Comparison of ENCODE assay signal across 8 mouse cellular contexts in genomic region chr19:46524152-46524544, GRCm38 (mm10). TPM values are rescaled to one million over a fixed set of nuclear protein-coding genes. Genes with fewer than 3 reads are reported as not detected.
A peak's percentile ranks its signal among the peaks of the same experiment; 100 is the strongest.
DNase-seq lines count a peak whose midpoint lies in the region; ATAC-seq and TF ChIP-seq lines count a peak whose summit lies in the region.

No protein-coding gene starts in this region.

- H3K4me3 ChIP-seq in kidney, embryonic 16.5 days (ENCODE audit: low read length) = peak overlapping the region; percentile 24
- H3K4me3 ChIP-seq in embryonic facial prominence, embryonic 12.5 days = peak overlapping the region; percentile 23
- peak overlapping the region; percentile 7; the same call in 1 of the 2 replicates for H3K4me3 ChIP-seq in hindbrain, postnatal 0 days (ENCODE audit: low read length)
- no peak overlapping the region for H3K4me3 ChIP-seq in midbrain, embryonic 16.5 days (ENCODE audit: low read depth, low read length)

- H3K27me3 ChIP-seq in kidney, embryonic 16.5 days (ENCODE audit: insufficient read depth, low read length) = no peaks in the 10 kb centered on the region
- H3K27me3 ChIP-seq in embryonic facial prominence, embryonic 12.5 days = no peaks in the 10 kb centered on the region
- H3K27me3 ChIP-seq in hindbrain, postnatal 0 days (ENCODE audit: insufficient read depth, low read length) = no peaks in the 10 kb centered on the region
- H3K27me3 ChIP-seq in midbrain, embryonic 16.5 days (ENCODE audit: control insufficient read depth, insufficient read depth, low read depth, low read length) = no peaks in the 10 kb centered on the region

- H3K36me3 ChIP-seq in kidney, embryonic 16.5 days (ENCODE audit: insufficient read depth, low read length) = no peaks in the 10 kb centered on the region
- H3K36me3 ChIP-seq in embryonic facial prominence, embryonic 12.5 days = no peaks in the 10 kb centered on the region
- no peaks in the 10 kb centered on the region for H3K36me3 ChIP-seq in hindbrain, postnatal 0 days (ENCODE audit: insufficient read depth, low read length)
- no peaks in the 10 kb centered on the region for H3K36me3 ChIP-seq in midbrain, embryonic 16.5 days (ENCODE audit: control insufficient read depth, insufficient read depth, low read length)

- H3K27ac ChIP-seq in kidney, embryonic 16.5 days (ENCODE audit: low read length) = peak overlapping the region; percentile 90
- H3K27ac ChIP-seq in embryonic facial prominence, embryonic 12.5 days = peak overlapping the region; percentile 86
- peak overlapping the region; percentile 70; the same call in 1 of the 2 replicates for H3K27ac ChIP-seq in hindbrain, postnatal 0 days
- peak overlapping the region; percentile 74 for H3K27ac ChIP-seq in midbrain, embryonic 16.5 days (ENCODE audit: low read length)

- H3K4me2 ChIP-seq in kidney, embryonic 16.5 days (replicated peaks; ENCODE audit: low read depth, low read length) = peak overlapping the region; percentile 45
- H3K4me2 ChIP-seq in embryonic facial prominence, embryonic 12.5 days (replicated peaks) = peak overlapping the region; percentile 55
- H3K4me2 ChIP-seq in hindbrain, postnatal 0 days (ENCODE audit: low read depth, low read length) = peak overlapping the region; percentile 52
- H3K4me2 ChIP-seq in midbrain, embryonic 16.5 days (ENCODE audit: low read length) = peak overlapping the region; percentile 56

- TF ChIP-seq CTCF in hindbrain, postnatal 0 days (IDR thresholded peaks at IDR 0.05; ENCODE audit: low read depth) = no peak

- no peak for DNase-seq in kidney, postnatal 25 days
- no peak for DNase-seq in hindbrain, postnatal 0 days (ENCODE audit: low spot score)
- no peak for DNase-seq in adrenal gland, postnatal 14 days
- DNase-seq in embryo, embryonic 11 days = no peak
- no peak for DNase-seq in kidney, postnatal 14 days

- H3K9me3 ChIP-seq in kidney, embryonic 16.5 days (ENCODE audit: low read length) = no peaks in the 10 kb centered on the region
- no peaks in the 10 kb centered on the region for H3K9me3 ChIP-seq in embryonic facial prominence, embryonic 12.5 days
- no peaks in the 10 kb centered on the region for H3K9me3 ChIP-seq in hindbrain, postnatal 0 days (ENCODE audit: low read length)
- no peaks in the 10 kb centered on the region for H3K9me3 ChIP-seq in midbrain, embryonic 16.5 days (replicated peaks; ENCODE audit: control insufficient read depth, low read length, poor library complexity, severe bottlenecking)

- H3K9ac ChIP-seq in kidney, embryonic 16.5 days (replicated peaks; ENCODE audit: low read length) = peak overlapping the region; percentile 52
- H3K9ac ChIP-seq in embryonic facial prominence, embryonic 12.5 days = peak overlapping the region; percentile 40; the same call in 1 of the 2 replicates
- H3K9ac ChIP-seq in hindbrain, postnatal 0 days (replicated peaks; ENCODE audit: low read length) = peak overlapping the region; percentile 14
- peak overlapping the region; percentile 32; the same call in 1 of the 2 replicates for H3K9ac ChIP-seq in midbrain, embryonic 16.5 days (ENCODE audit: low read depth, low read length)

- 0 out of 2 replicates have a peak, but pooled peaks have one; percentile 5 for ATAC-seq in kidney, embryonic 16.5 days (ENCODE audit: low FRiP score, low TSS enrichment)
- no peak for ATAC-seq in embryonic facial prominence, embryonic 12.5 days (ENCODE audit: insufficient number of reproducible peaks, insufficient read depth, low FRiP score, low TSS enrichment)
- ATAC-seq in hindbrain, postnatal 0 days = no peak
- no peak for ATAC-seq in midbrain, embryonic 16.5 days

- WGBS in kidney, embryonic 16.5 days = 11% methylated on average over 6 of the region's 6 CpGs
- 9% methylated on average over 6 of the region's 6 CpGs for whole genome bisulfite sequencing in embryonic facial prominence, embryonic 12.5 days
- WGBS in hindbrain, postnatal 0 days = 12% methylated on average over 6 of the region's 6 CpGs
- WGBS in midbrain, embryonic 16.5 days = 3% methylated on average over 6 of the region's 6 CpGs

- peaks cover 91% of the 10 kb centered on the region for H3K4me1 ChIP-seq in kidney, embryonic 16.5 days (ENCODE audit: insufficient read depth, low read length)
- H3K4me1 ChIP-seq in embryonic facial prominence, embryonic 12.5 days = peaks cover 68% of the 10 kb centered on the region
- peaks cover 30% of the 10 kb centered on the region for H3K4me1 ChIP-seq in hindbrain, postnatal 0 days (ENCODE audit: insufficient read depth, low read length)
- H3K4me1 ChIP-seq in midbrain, embryonic 16.5 days (ENCODE audit: control insufficient read depth, insufficient read depth, low read length) = peaks cover 53% of the 10 kb centered on the region

RNA-seq across cellular contexts. Expression of gene Trim8, which starts 22.6 kb away (rescaled TPM):
- 22.2 and 26.0 TPM in 2 replicates for polyA plus RNA-seq in kidney, embryonic 16.5 days (2015; fragmentation: Nextera tagmentation; extraction: Ambion mirVana)
- 22.4 and 23.5 TPM in 2 replicates for polyA plus RNA-seq in embryonic facial prominence, embryonic 12.5 days (2016; fragmentation: Nextera tagmentation; extraction: Ambion mirVana)
- total RNA-seq in hindbrain, postnatal 0 days (2014; rRNA removed) = 108 and 115 TPM in 2 replicates
- polyA plus RNA-seq in hindbrain, postnatal 0 days (2015; fragmentation: Nextera tagmentation; extraction: Ambion mirVana) = 28.8 and 29.7 TPM in 2 replicates
- polyA plus RNA-seq in midbrain, embryonic 16.5 days (2015; fragmentation: Nextera tagmentation; extraction: Ambion mirVana) = 25.9 and 26.8 TPM in 2 replicates
- total RNA-seq in adrenal gland, postnatal 14 days (2021) = 39.3 and 44.9 TPM in 2 replicates

RNA-seq across cellular contexts. Expression of gene Arl3, which starts 48.9 kb away (rescaled TPM):
- polyA plus RNA-seq in kidney, embryonic 16.5 days (2015; fragmentation: Nextera tagmentation; extraction: Ambion mirVana) = 142 and 148 TPM in 2 replicates
- polyA plus RNA-seq in embryonic facial prominence, embryonic 12.5 days (2016; fragmentation: Nextera tagmentation; extraction: Ambion mirVana) = 191 TPM in 2 replicates
- total RNA-seq in hindbrain, postnatal 0 days (2014; rRNA removed) = 66.2 and 71.1 TPM in 2 replicates
- polyA plus RNA-seq in hindbrain, postnatal 0 days (2015; fragmentation: Nextera tagmentation; extraction: Ambion mirVana) = 220 and 224 TPM in 2 replicates
- 213 and 226 TPM in 2 replicates for polyA plus RNA-seq in midbrain, embryonic 16.5 days (2015; fragmentation: Nextera tagmentation; extraction: Ambion mirVana)
- total RNA-seq in adrenal gland, postnatal 14 days (2021) = 57.0 and 60.7 TPM in 2 replicates

RNA-seq across cellular contexts. Expression of gene Sfxn2, which starts 49.0 kb away (rescaled TPM):
- 39.4 and 41.1 TPM in 2 replicates for polyA plus RNA-seq in kidney, embryonic 16.5 days (2015; fragmentation: Nextera tagmentation; extraction: Ambion mirVana)
- 23.4 and 23.6 TPM in 2 replicates for polyA plus RNA-seq in embryonic facial prominence, embryonic 12.5 days (2016; fragmentation: Nextera tagmentation; extraction: Ambion mirVana)
- 8.1 and 10.2 TPM in 2 replicates for total RNA-seq in hindbrain, postnatal 0 days (2014; rRNA removed)
- polyA plus RNA-seq in hindbrain, postnatal 0 days (2015; fragmentation: Nextera tagmentation; extraction: Ambion mirVana) = 12.0 and 13.0 TPM in 2 replicates
- polyA plus RNA-seq in midbrain, embryonic 16.5 days (2015; fragmentation: Nextera tagmentation; extraction: Ambion mirVana) = 9.7 and 12.8 TPM in 2 replicates
- total RNA-seq in adrenal gland, postnatal 14 days (2021) = 11.5 and 12.7 TPM in 2 replicates
